Mouse (Mus musculus) cerebellum, adult 2 months (tissue): ENCODE results near the gene Satl1. TPM values are rescaled to one million over a fixed set of nuclear protein-coding genes. Genes with fewer than 3 reads are reported as not detected.
A peak's percentile ranks its signal among the peaks of the same experiment; 100 is the strongest.
"Not testable (repeated sequence)": the region's sequence is repeated elsewhere in the genome, so short reads cannot be mapped to it uniquely, and the experiment has no call there.

Experiments used
- DNase-seq, 2 experiments: peaks; one replicate each; pipeline ENCODE4 v3.0.0; 2021
- H3K27ac ChIP-seq: fragments of 200-500 bp; 2 replicates; pipeline ENCODE4 v1.5.1; 2012; ENCODE audit warnings: low read length, control low read depth, inconsistent platforms; ENCODE audit not compliant: insufficient read depth
- H3K27me3 ChIP-seq: fragments of 200-500 bp; 2 replicates; pipeline ENCODE4 v1.6.1; 2012; ENCODE audit warnings: inconsistent platforms, mild to moderate bottlenecking, low read length, moderate library complexity; ENCODE audit not compliant: control insufficient read depth, insufficient read depth
- H3K4me1 ChIP-seq: fragments of 200-500 bp; 2 replicates; pipeline ENCODE4 v1.6.1; 2011; ENCODE audit warnings: low read length; ENCODE audit not compliant: control insufficient read depth, insufficient read depth
- H3K4me3 ChIP-seq: fragments of 200-500 bp; replicated peaks from 2 replicates; pipeline ENCODE3; 2011; ENCODE audit warnings: mild to moderate bottlenecking, low read depth, low read length, control low read depth; ENCODE audit not compliant: insufficient read depth
- CTCF ChIP-seq: fragments of 200-500 bp; IDR thresholded peaks from 2 replicates; pipeline ENCODE4 v1.5.1; 2011; ENCODE audit warnings: low read depth, mild to moderate bottlenecking, control low read depth, low read length, moderate library complexity, borderline replicate concordance; ENCODE audit not compliant: insufficient read depth
- POLR2A ChIP-seq: fragments of 200-500 bp; IDR thresholded peaks from 2 replicates; pipeline ENCODE4 v1.6.1; 2011; ENCODE audit warnings: low read length, control low read depth, borderline replicate concordance; ENCODE audit not compliant: insufficient read depth
- WGBS: fragments of 180-500 bp; shearing (Covaris S2); methylation state at CpG from one replicate; pipeline ENCODE4 v1.1.7; 2018; 5-methylcytosine and 5-hydroxymethylcytosine counted together
- polyA plus RNA-seq: library from polyadenylated mRNA; depleted of rRNA; stranded (reverse); fragments of >200 nt; gene quantifications from 2 replicates; pipeline ENCODE4 v1.2.3, GENCODE M21; 2012; rRNA removed

The Satl1 gene
- not detected in 2 replicates for polyA plus RNA-seq

- H3K27me3 ChIP-seq: no peaks in the 10 kb centered on the region
- no peak for DNase-seq
- no peaks in the 10 kb centered on the region for H3K4me1 ChIP-seq
- 82% methylated on average over 3 of the region's 3 CpGs for WGBS
- no peak within 1 kb of the TSS for H3K27ac ChIP-seq
- TF ChIP-seq CTCF: no peak
- H3K4me3 ChIP-seq: no peak within 1 kb of the TSS
Measured at GRCm38 (mm10) chrX:112406679-112407078, at the start of gene Satl1. Gene Satl1 (minus strand): TSS chrX:112406779.

DNA sequence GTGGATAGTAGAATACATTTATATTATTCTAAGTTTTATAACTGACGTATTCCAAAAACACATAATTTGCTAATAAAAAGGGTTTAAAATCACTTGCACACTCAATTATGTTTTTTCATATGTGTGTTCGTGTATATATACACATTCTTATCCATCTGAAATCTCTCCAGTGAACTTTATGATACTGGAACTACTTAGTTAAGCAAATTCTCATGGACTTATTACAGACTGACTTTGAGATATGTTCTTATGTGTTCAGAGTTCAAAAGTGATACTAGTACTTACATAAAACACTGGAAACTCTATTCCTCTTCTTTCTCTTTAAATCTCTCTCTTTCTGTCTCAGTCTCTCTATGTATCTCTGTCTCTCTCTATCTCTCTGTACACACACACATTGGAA lies 31.5 kb upstream of the Satl1 start:
- no peak overlapping the region for H3K27ac ChIP-seq
- H3K4me1 ChIP-seq: no peaks in the 10 kb centered on the region
- TF ChIP-seq POLR2A: no peak
- no peak for TF ChIP-seq CTCF
- no peaks in the 10 kb centered on the region for H3K27me3 ChIP-seq
- WGBS: 80% methylated on average over 2 of the region's 2 CpGs
- H3K4me3 ChIP-seq: no peak overlapping the region
- no peak for DNase-seq

- 94% methylated on average over 1 of the region's 1 CpGs for WGBS
Measured at GRCm38 (mm10) chrX:112437580-112437979, 31.0 kb upstream of the Satl1 start.

DNA sequence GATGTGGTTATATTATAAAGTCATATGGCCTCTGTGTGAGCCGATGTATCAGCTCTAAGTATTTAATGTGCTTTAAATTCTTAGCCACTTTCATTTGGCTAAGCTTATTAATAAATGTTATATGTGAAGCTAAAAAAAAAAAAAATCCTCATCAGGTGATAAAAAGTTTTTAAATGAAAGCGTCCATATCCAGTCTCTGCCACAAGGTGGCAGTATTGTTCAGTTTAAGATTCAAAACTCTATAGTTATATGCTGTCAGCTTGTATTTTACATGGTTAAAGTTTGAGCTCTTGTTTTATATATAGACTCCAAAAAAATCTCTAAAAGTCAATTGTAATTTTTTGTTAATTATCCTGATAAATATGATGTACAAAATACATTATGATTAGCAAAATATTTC lies 16.4 kb upstream of the Satl1 start:
- H3K27ac ChIP-seq, H3K4me1 ChIP-seq, H3K4me3 ChIP-seq, H3K27me3 ChIP-seq: not testable (repeated sequence)
- 45% methylated on average over 2 of the region's 2 CpGs for WGBS
- TF ChIP-seq CTCF: 0 out of 2 replicates have a peak, but pooled peaks have one; percentile 6
- DNase-seq: peak in 1 of 2 experiments; percentile 2

More at GRCm38 (mm10) chrX:112437580-112437979, 31.0 kb upstream of the Satl1 start:
- H3K4me1 ChIP-seq: no peaks in the 10 kb centered on the region
- no peak overlapping the region for H3K4me3 ChIP-seq
- no peak overlapping the region for H3K27ac ChIP-seq
- H3K27me3 ChIP-seq: no peaks in the 10 kb centered on the region
- no peak for DNase-seq
- TF ChIP-seq CTCF (no peak), POLR2A (no peak)

DNA sequence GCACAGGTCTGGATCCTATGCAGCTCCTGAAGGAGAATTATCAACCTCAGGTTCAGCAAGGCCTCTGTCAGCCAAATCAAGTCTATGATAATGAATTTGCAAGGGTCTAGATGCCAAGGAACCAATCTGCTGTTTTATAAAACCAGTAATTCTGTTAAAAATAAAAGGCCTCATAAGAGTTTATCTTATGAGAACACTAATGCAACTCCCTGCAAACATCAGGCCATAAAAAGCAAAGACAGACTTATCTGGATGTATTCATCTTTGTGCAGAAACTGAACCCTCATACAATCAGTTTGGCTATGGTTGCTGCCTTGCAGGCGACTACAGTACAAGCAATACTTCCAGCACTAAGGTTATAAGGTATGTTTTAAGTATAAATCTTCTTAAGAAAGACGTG lies 5.7 kb upstream of the Satl1 start:
- Histone ChIP-seq H3K27ac (no peak overlapping the region), H3K4me3 (no peak overlapping the region), H3K4me1 (no peaks in the 10 kb centered on the region), H3K27me3 (no peaks in the 10 kb centered on the region)
- 81% methylated on average over 2 of the region's 2 CpGs for WGBS
- no peak for DNase-seq
- TF ChIP-seq CTCF: no peak
- no peak for TF ChIP-seq POLR2A

DNA sequence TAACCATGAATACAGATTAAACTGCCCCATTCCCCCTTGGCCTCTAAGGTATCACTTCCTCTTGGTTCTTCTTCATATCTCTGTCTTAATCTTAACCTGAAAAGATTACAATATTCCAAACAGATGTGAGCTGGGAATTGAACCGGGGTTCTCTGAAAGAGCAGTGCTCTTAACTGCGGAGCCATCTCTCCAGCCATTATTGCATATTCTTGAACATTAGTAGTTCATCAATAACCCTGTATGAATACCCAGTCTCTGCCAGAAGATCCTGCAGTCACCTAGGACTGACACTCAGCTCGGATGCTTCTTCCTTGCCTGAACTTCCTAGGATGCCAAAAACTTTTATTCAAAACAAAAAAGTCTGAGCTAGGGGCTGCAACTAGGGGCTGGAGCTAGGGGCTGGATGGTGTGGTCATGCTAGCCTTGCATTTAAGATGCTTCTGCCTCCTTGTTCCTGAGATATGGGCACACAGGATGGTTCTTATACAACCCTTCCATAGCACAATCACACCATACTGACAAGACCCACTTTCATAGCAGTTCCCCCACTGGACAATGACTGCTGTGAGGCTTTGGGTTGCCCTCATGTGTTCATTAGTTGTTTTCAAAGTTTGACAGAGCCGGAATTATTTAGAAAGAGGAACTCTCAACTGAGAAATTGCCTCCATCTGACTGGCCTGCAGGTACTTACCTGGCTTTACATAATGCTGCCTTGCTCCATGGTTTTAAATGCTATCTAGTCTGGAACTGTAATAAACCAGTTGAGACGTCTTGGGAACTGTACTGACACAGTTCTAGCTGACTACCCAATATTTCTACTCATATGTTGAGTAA lies 35.8 kb downstream of the Satl1 start:
- H3K27me3 ChIP-seq, H3K4me1 ChIP-seq, H3K4me3 ChIP-seq, H3K27ac ChIP-seq: not testable (repeated sequence)
- peak; percentile 12 to 39 for DNase-seq
- 83% methylated on average over 5 of the region's 5 CpGs for WGBS

- TF ChIP-seq POLR2A: no peak
- TF ChIP-seq CTCF: no peak
Measured at GRCm38 (mm10) chrX:112368426-112368825, 38.2 kb downstream of the Satl1 start.

GRCm38 (mm10) chrX:112348395-112348791 lies 58.2 kb downstream of the Satl1 start:
- Histone ChIP-seq H3K4me1 (no peaks in the 10 kb centered on the region), H3K4me3 (no peak overlapping the region), H3K27me3 (no peaks in the 10 kb centered on the region), H3K27ac (no peak overlapping the region)
- DNase-seq: peak in 1 of 2 experiments; percentile 11
- WGBS: 23% methylated on average over 3 of the region's 3 CpGs
- TF ChIP-seq POLR2A: no peak
- TF ChIP-seq CTCF: peak; percentile 23; the same call in 1 of the 2 replicates

More at GRCm38 (mm10) chrX:112368426-112368825, 38.2 kb downstream of the Satl1 start:
- no peaks in the 10 kb centered on the region for H3K4me1 ChIP-seq
- WGBS: 42% methylated on average over 4 of the region's 4 CpGs
- H3K27ac ChIP-seq: no peak overlapping the region
- no peak overlapping the region for H3K4me3 ChIP-seq
- H3K27me3 ChIP-seq: no peaks in the 10 kb centered on the region
- no peak for DNase-seq
